Mouse (Mus musculus): ENCODE data around the gene Mapk14. TPM values are rescaled to one million over a fixed set of nuclear protein-coding genes. Genes with fewer than 3 reads are reported as not detected.
A peak's percentile ranks its signal among the peaks of the same experiment; 100 is the strongest.

Gene Mapk14
- 28.7 and 33.5 TPM in 2 replicates for total RNA-seq (2014; rRNA removed)
- polyA plus RNA-seq (2015; fragmentation: Nextera tagmentation; extraction: Ambion mirVana): 16.6 and 20.4 TPM in 2 replicates

DNA sequence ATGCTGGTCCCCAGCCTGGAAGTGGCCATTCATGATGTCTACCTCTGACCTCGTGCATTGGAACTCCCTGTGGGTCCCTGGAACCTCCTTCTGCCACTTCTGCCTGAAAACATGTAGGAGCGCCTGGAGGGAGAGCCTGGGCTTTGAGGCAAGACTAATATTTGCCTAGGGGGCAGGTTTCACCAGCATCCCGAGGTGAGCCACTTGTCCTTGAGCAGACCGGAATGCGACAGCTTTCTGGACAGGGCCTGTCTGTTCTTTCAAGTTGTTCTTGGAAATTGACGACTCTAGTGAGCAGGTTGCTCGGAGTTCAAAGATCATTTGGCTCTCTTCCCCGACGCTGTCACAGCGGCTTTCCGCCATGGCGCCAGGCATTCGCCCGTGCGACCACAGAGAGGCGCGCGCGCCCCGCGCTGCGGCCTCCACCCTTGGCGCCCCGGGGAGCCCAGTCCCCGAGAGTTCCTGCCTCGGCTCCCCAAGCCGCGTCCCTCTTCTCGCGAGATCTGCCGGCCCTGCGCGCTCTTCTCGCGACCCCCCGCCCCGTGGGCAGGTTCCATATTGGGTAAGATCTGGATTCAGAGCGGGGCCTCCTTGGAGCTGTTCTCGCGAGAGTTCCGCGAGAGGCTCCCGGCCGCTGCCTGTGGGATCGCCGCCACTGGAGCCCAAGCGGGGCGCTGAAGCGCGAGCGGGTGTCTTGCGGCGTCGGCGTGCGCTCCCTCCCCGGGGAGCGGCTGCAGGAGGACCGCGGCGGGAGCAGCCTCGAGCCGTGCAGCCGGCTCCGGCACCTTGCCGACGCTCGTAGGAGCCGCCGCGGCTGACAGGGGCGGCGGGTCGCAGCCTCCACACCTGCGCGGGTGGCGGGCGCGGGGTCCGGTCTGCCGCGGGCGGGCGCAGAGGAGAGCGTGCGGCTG lies at the start of gene Mapk14:
Gene Mapk14 (plus strand): TSS at position 554 of the 911 bp plus-strand sequence.
- Histone ChIP-seq H3K27me3 (ENCODE audit: insufficient read depth, low read length) (no peaks in the 10 kb centered on the region), H3K9ac (peak within 1 kb of the TSS; percentile 92), H3K36me3 (ENCODE audit: insufficient read depth) (0 out of 2 replicates have a peak, but pooled peaks cover 3% of the 10 kb centered on the region), H3K4me3 (ENCODE audit: low read depth, low read length) (peak within 1 kb of the TSS; percentile 92), H3K4me1 (ENCODE audit: insufficient read depth) (peaks cover 16% of the 10 kb centered on the region), H3K4me2 (ENCODE audit: low read depth) (peak within 1 kb of the TSS; percentile 87), H3K9me3 (ENCODE audit: low read length) (no peaks in the 10 kb centered on the region), H3K27ac (ENCODE audit: low read depth, low read length) (peak within 1 kb of the TSS; percentile 98)
- ATAC-seq (peak; percentile 97), DNase-seq (peak; percentile 100)
- peak; percentile 74 for TF ChIP-seq CTCF (IDR thresholded peaks at IDR 0.05; ENCODE audit: low read depth)
- WGBS: under 1% methylated on average over 67 of the region's 86 CpGs

DNA sequence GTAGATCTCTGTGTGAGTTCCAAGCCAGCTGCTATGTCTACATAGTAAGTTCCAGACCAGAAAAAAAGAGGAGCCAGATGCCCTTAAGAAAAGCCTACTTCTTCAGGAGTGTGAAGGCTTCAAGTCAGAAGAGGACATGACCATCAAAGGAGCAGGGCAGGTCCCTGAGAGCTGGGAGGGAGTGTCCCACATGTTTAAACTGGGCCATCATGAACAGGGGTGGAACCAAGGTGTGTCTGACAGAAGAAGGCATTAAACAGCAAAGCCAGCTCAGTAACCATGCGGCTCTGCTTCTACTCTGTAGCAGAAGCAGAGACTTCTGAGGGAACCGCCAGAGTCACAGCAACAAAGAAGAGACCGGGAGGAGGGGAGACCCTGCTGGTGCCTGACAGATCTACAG lies 47.4 kb upstream of the Mapk14 start:
- no peak for ATAC-seq
- TF ChIP-seq CTCF (IDR thresholded peaks at IDR 0.05; ENCODE audit: low read depth): no peak
- H3K36me3 ChIP-seq (ENCODE audit: insufficient read depth): no peaks in the 10 kb centered on the region
- no peaks in the 10 kb centered on the region for H3K9me3 ChIP-seq (ENCODE audit: low read length)
- H3K27me3 ChIP-seq (ENCODE audit: insufficient read depth, low read length): no peaks in the 10 kb centered on the region
- no peak overlapping the region for H3K4me2 ChIP-seq (ENCODE audit: low read depth)
- H3K9ac ChIP-seq: no peak overlapping the region
- DNase-seq: no peak
- no peaks in the 10 kb centered on the region for H3K4me1 ChIP-seq (ENCODE audit: insufficient read depth)
- H3K27ac ChIP-seq (ENCODE audit: low read depth, low read length): no peak overlapping the region
- 44% methylated on average over 3 of the region's 3 CpGs for WGBS
- H3K4me3 ChIP-seq (ENCODE audit: low read depth, low read length): no peak overlapping the region

DNA sequence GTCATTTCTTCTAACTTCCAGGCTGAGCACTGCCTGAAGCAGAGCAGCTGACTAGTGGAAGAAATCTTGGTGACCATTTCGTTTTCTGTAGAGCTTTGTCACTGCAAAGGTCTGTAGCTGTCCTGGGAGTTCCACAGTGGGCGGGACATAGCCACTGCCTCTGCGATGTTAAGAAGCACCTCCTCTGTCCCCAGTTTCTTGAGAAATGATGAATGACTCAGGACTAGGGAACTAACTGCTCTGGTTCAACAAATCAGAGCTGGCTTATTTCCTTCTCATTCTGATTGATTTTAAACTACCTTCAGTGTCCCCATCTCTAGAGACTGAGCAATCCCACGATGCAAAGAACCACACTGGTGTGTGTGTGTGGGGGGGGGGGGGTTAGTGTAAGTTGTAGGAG lies 47.0 kb upstream of the Mapk14 start:
- WGBS: 62% methylated on average over 4 of the region's 4 CpGs

DNA sequence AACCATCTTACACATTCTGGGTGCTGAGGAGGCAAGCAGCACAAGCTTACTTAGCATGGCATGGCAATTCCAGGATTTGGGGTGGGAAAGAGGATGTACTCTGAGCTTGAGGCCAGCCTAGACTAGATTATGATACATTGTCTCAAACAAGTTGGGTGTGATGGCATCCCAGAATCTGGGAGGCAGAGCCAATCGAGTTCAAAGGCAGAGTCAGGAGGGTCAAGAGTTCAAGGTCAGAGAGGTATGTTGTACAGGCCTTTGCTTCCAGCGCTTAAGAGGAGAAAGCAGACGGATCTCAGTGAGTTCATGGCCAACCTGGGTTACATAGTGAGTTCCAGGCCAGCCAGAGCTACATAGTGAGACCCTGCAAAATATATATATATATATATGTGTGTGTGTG lies 44.9 kb upstream of the Mapk14 start:
- Histone ChIP-seq H3K36me3 (ENCODE audit: insufficient read depth) (no peaks in the 10 kb centered on the region), H3K4me1 (ENCODE audit: insufficient read depth) (no peaks in the 10 kb centered on the region), H3K27me3 (ENCODE audit: insufficient read depth, low read length) (no peaks in the 10 kb centered on the region), H3K4me3 (ENCODE audit: low read depth, low read length) (no peak overlapping the region), H3K9me3 (ENCODE audit: low read length) (no peaks in the 10 kb centered on the region), H3K4me2 (ENCODE audit: low read depth) (no peak overlapping the region), H3K9ac (no peak overlapping the region), H3K27ac (ENCODE audit: low read depth, low read length) (no peak overlapping the region)
- ATAC-seq (no peak), DNase-seq (no peak)
- WGBS: 79% methylated on average over 3 of the region's 3 CpGs
- no peak for TF ChIP-seq CTCF (IDR thresholded peaks at IDR 0.05; ENCODE audit: low read depth)

More for the DNA sequence above, 47.0 kb upstream of the Mapk14 start:
- Histone ChIP-seq H3K9ac (no peak overlapping the region), H3K9me3 (ENCODE audit: low read length) (no peaks in the 10 kb centered on the region), H3K27ac (ENCODE audit: low read depth, low read length) (no peak overlapping the region), H3K4me2 (ENCODE audit: low read depth) (no peak overlapping the region), H3K36me3 (ENCODE audit: insufficient read depth) (no peaks in the 10 kb centered on the region), H3K4me3 (ENCODE audit: low read depth, low read length) (no peak overlapping the region), H3K27me3 (ENCODE audit: insufficient read depth, low read length) (no peaks in the 10 kb centered on the region), H3K4me1 (ENCODE audit: insufficient read depth) (no peaks in the 10 kb centered on the region)
- DNase-seq (no peak), ATAC-seq (no peak)
- no peak for TF ChIP-seq CTCF (IDR thresholded peaks at IDR 0.05; ENCODE audit: low read depth)

DNA sequence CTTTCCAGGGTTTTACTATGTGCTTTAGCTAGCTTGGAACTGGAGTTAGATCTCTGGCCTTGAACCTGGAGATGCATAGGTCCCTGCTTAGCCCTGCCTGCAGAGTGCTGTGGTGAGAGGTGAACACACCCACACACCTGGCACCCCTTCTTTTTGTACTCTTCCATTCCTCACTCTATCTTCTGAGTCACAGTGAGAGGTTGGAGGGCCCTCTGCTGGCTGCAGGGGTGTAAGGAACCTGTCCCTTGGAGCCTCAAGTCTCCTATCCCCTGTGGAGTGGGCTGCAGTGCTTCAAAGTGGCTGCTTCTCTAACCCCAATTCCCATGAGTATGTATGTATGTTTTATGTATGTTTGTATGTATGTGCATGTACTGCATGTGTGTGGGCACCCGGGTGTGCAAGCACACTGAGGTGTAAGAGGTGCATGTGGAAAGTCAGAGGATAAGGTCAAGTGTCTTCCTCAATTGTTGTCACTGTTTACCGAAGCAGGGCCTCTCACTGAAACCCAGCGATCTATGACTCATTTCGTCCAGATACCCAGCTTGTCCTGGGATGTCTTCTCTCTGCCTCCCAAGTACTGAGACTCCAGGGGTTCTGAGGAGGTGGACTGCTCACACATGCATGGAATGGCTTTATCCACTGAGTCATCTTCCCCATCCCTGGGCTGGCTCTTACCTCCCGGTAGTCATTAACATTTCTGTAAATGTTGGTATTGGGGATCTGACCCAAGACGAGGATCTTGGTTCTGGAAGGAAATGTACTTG lies 42.3 kb upstream of the Mapk14 start:
- 54% methylated on average over 6 of the region's 6 CpGs for WGBS

DNA sequence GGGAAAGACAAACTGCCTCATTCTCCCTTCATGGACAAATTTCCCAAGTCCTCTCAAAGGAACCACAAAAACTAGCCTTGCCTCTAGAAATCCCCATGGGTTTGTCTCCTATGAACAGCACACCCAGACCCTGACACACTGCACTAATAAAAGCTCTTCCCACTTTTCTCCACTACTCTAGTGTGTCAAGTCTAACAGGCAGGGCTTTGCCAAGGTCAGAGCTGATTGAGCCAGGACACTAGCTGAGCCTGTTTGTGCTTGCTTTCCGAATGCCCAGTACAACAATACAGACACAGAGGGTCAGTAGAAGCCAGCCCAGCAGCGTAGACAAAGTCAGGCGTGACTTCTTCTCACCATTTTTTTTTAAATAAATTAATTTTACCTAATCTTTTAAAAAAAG lies 40.9 kb upstream of the Mapk14 start:
- 69% methylated on average over 3 of the region's 3 CpGs for WGBS
- no peaks in the 10 kb centered on the region for H3K4me1 ChIP-seq (ENCODE audit: insufficient read depth)
- H3K4me3 ChIP-seq (ENCODE audit: low read depth, low read length): no peak overlapping the region
- no peak overlapping the region for H3K9ac ChIP-seq
- H3K36me3 ChIP-seq (ENCODE audit: insufficient read depth): no peaks in the 10 kb centered on the region
- no peak overlapping the region for H3K4me2 ChIP-seq (ENCODE audit: low read depth)
- no peaks in the 10 kb centered on the region for H3K9me3 ChIP-seq (ENCODE audit: low read length)
- ATAC-seq (no peak), DNase-seq (no peak)
- TF ChIP-seq CTCF (IDR thresholded peaks at IDR 0.05; ENCODE audit: low read depth): no peak
- H3K27me3 ChIP-seq (ENCODE audit: insufficient read depth, low read length): no peaks in the 10 kb centered on the region
- no peak overlapping the region for H3K27ac ChIP-seq (ENCODE audit: low read depth, low read length)

More for the DNA sequence above, 42.3 kb upstream of the Mapk14 start:
- no peaks in the 10 kb centered on the region for H3K4me1 ChIP-seq (ENCODE audit: insufficient read depth)
- no peak overlapping the region for H3K4me2 ChIP-seq (ENCODE audit: low read depth)
- TF ChIP-seq CTCF (IDR thresholded peaks at IDR 0.05; ENCODE audit: low read depth): peak; percentile 70
- DNase-seq (peak; percentile 17), ATAC-seq (no peak)
- H3K27ac ChIP-seq (ENCODE audit: low read depth, low read length): no peak overlapping the region
- no peak overlapping the region for H3K9ac ChIP-seq
- no peak overlapping the region for H3K4me3 ChIP-seq (ENCODE audit: low read depth, low read length)
- H3K9me3 ChIP-seq (ENCODE audit: low read length): no peaks in the 10 kb centered on the region
- H3K27me3 ChIP-seq (ENCODE audit: insufficient read depth, low read length): no peaks in the 10 kb centered on the region
- H3K36me3 ChIP-seq (ENCODE audit: insufficient read depth): no peaks in the 10 kb centered on the region

Data from forebrain, postnatal 0 days (tissue).